16 mouse cellular contexts compared by ENCODE assay signal in the genomic region with DNA sequence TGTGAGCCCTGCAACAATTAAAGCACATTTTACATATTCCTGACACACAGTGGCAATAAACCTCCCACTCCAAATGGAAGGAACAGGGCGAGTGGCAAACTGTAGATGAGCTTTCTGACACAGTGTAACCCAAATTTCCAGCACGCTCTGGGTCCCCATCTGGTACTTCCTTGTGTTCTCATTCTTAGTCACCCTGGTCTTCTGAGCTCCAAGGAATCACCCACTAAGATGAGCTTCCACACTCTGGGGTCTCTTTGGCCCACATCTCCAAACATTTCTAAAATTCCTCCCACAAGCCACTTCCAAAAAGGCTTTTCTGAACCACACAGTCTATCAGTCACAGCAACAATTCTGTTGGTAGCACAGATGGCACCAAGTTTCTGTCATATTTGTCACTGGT. TPM values are rescaled to one million over a fixed set of nuclear protein-coding genes. Genes with fewer than 3 reads are reported as not detected.
DNase-seq lines count a peak whose midpoint lies in the region; ATAC-seq and TF ChIP-seq lines count a peak whose summit lies in the region.
"Had no signal": no experiment of that assay in that cellular context is flagged by ENCODE, and none has a peak within 500 bp of the region (broad histone marks: within the 10 kb centered on the region; RNA-seq: fewer than 3 reads in every experiment).

No protein-coding gene starts in this region.

- no peak for TF ChIP-seq POLR2A in thymus, adult 2 months (IDR thresholded peaks at IDR 0.05; ENCODE audit: control insufficient read depth, extremely low read depth, insufficient read depth, low read length, poor library complexity)

- no peaks in the 10 kb centered on the region for H3K27me3 ChIP-seq in kidney, embryonic 16.5 days (ENCODE audit: insufficient read depth, low read length)
- no peaks in the 10 kb centered on the region for H3K27me3 ChIP-seq in thymus, adult 2 months (ENCODE audit: control insufficient read depth, insufficient read depth, low read length)
- H3K27me3 ChIP-seq: hindbrain, embryonic 15.5 days had no signal

- H3K36me3 ChIP-seq in kidney, embryonic 16.5 days (ENCODE audit: insufficient read depth, low read length): no peaks in the 10 kb centered on the region
- no peaks in the 10 kb centered on the region for H3K36me3 ChIP-seq in thymus, adult 2 months (ENCODE audit: control insufficient read depth, insufficient read depth, low read length)

- ATAC-seq in kidney, embryonic 16.5 days (ENCODE audit: low FRiP score, low TSS enrichment): no peak

- 0 out of 2 replicates have a peak, but pooled peaks cover 3% of the 10 kb centered on the region for H3K4me1 ChIP-seq in kidney, embryonic 16.5 days (ENCODE audit: insufficient read depth, low read length)
- H3K4me1 ChIP-seq in thymus, adult 2 months (replicated peaks; ENCODE audit: control insufficient read depth, insufficient read depth, low read length): no peaks in the 10 kb centered on the region
- H3K4me1 ChIP-seq: hindbrain, embryonic 15.5 days had no signal

- H3K27ac ChIP-seq in kidney, embryonic 16.5 days (ENCODE audit: low read length): no peak overlapping the region
- H3K27ac ChIP-seq in thymus, adult 2 months (ENCODE audit: control insufficient read depth, insufficient read depth, low read length): no peak overlapping the region
- H3K27ac ChIP-seq: hindbrain, embryonic 15.5 days had no signal

- DNase-seq in right cerebral cortex, adult 18-20 months: peak; percentile 82
- no peak for DNase-seq in right cerebral cortex, postnatal 4 days
- DNase-seq in frontal cortex, postnatal 14 days (ENCODE audit: low spot score in 2 of 2): peak; percentile 29 to 55
- peak; percentile 56 to 80 for DNase-seq in left cerebral cortex, adult 18-20 months (ENCODE audit: low spot score in 2 of 2)
- peak; percentile 89 for DNase-seq in telencephalon, adult 2 months (ENCODE audit: low read depth, low spot score)
- DNase-seq in thymus, adult 2 months: no peak
- no peak for DNase-seq in cerebellum, adult 11-12 months
- DNase-seq: B cell, adult 2 months; cerebellum, adult 8-10 months; heart, adult 18-20 months; heart, postnatal 10 days; kidney, adult 11 months; kidney, postnatal 4 days; lung, postnatal 14 days had no signal

- H3K4me2 ChIP-seq in kidney, embryonic 16.5 days (replicated peaks; ENCODE audit: low read depth, low read length): no peak overlapping the region
- H3K4me2 ChIP-seq: hindbrain, embryonic 15.5 days had no signal

- no peak for TF ChIP-seq CTCF in thymus, adult 2 months (IDR thresholded peaks at IDR 0.05; ENCODE audit: borderline replicate concordance, control insufficient read depth, extremely low read depth, insufficient read depth, low read length, poor library complexity)

- H3K4me3 ChIP-seq in kidney, embryonic 16.5 days (ENCODE audit: low read length): no peak overlapping the region
- no peak overlapping the region for H3K4me3 ChIP-seq in thymus, adult 2 months (ENCODE audit: control insufficient read depth, insufficient read depth, low read length)
- H3K4me3 ChIP-seq: hindbrain, embryonic 15.5 days had no signal

- 78% methylated on average over 2 of the region's 2 CpGs for WGBS in kidney, embryonic 16.5 days
- WGBS in thymus, adult 2 months: 92% methylated on average over 2 of the region's 2 CpGs

- no peaks in the 10 kb centered on the region for H3K9me3 ChIP-seq in kidney, embryonic 16.5 days (ENCODE audit: low read length)
- H3K9me3 ChIP-seq: hindbrain, embryonic 15.5 days had no signal

- no peak overlapping the region for H3K9ac ChIP-seq in kidney, embryonic 16.5 days (replicated peaks; ENCODE audit: low read length)
- H3K9ac ChIP-seq: hindbrain, embryonic 15.5 days had no signal

RNA-seq across cellular contexts. Expression of gene Pofut2, which starts 56.7 kb away (rescaled TPM):
- 10 to 100 TPM; 33.4 to 37.9 TPM for total RNA-seq in left cerebral cortex, adult 18-20 months (2021)
- 148 and 149 TPM in 2 replicates for polyA plus RNA-seq in kidney, embryonic 16.5 days (2015; fragmentation: Nextera tagmentation; extraction: Ambion mirVana)
- polyA plus RNA-seq in thymus, adult 2 months (2012; rRNA removed): 50.4 and 60.0 TPM in 2 replicates

Comparison
In these comparisons a context has a peak if more than half of its experiments do, and no peak if none do; other contexts are left out.
1. DNase-seq: peak in right cerebral cortex, adult 18-20 months (single experiment), frontal cortex, postnatal 14 days (2 of 2), left cerebral cortex, adult 18-20 months (2 of 2) and telencephalon, adult 2 months (single experiment); none in right cerebral cortex, postnatal 4 days (single experiment), thymus, adult 2 months (single experiment) and cerebellum, adult 11-12 months (single experiment).